Mouse (Mus musculus) hematopoietic stem cell, adult 5-6 weeks (primary cell): Measurements from ENCODE around the gene Itga2b. TPM values are rescaled to one million over a fixed set of nuclear protein-coding genes. Genes with fewer than 3 reads are reported as not detected.

ENCODE experiments used
- ATAC-seq, 2 experiments: fragments of 125-278 bp in 1 of 2; replicated peaks in 1 of 2; 2 replicates each; pipeline ENCODE4 v1.8.0; 2016 to 2017; ENCODE audit warnings: inconsistent platforms in 2 of 2, mild to moderate bottlenecking in 2 of 2, moderate number of reproducible peaks in 2 of 2, low read depth in 1 of 2, moderate TSS enrichment in 1 of 2; ENCODE audit not compliant: low FRiP score in 2 of 2, poor library complexity in 2 of 2, severe bottlenecking in 2 of 2, insufficient read depth in 1 of 2, low TSS enrichment in 1 of 2
- total RNA-seq: library from RNA; stranded (forward); fragments of 172-1452, 232-1000 nt; gene quantifications from 2 replicates; pipeline ENCODE4 v1.2.3, GENCODE M21; 2017

The Itga2b gene
- total RNA-seq, 1 experiment from 2014 or later: 44.3 TPM

- ATAC-seq: no peak
Observed at GRCm38 (mm10) chr11:102465713-102466436, 4.0 kb downstream of the Itga2b start.

- no peak for ATAC-seq
Observed at GRCm38 (mm10) chr11:102464901-102465300, 5.0 kb downstream of the Itga2b start.

- no peak for ATAC-seq
Observed at GRCm38 (mm10) chr11:102461764-102462163, 8.2 kb downstream of the Itga2b start.

- ATAC-seq: no peak
Observed at GRCm38 (mm10) chr11:102460541-102460940, 9.4 kb downstream of the Itga2b start.

- peak; percentile 61 to 77 for ATAC-seq
Observed at GRCm38 (mm10) chr11:102455740-102456396, 14.1 kb downstream of the Itga2b start.

- no peak for ATAC-seq
Observed at GRCm38 (mm10) chr11:102453131-102453530, 16.8 kb downstream of the Itga2b start.

- ATAC-seq: no peak
Observed at GRCm38 (mm10) chr11:102449043-102450008, 20.6 kb downstream of the Itga2b start.

GRCm38 (mm10) chr11:102448327-102448726, 21.6 kb downstream of the Itga2b start:
- no peak for ATAC-seq

- peak; percentile 29 to 54; a peak in 3 of 4 replicates for ATAC-seq
Observed at GRCm38 (mm10) chr11:102447497-102447896, 22.4 kb downstream of the Itga2b start, which contains the start of gene Fam171a2. Fam171a2 (minus strand) TSS chr11:102447682.

- no peak for ATAC-seq
Observed at GRCm38 (mm10) chr11:102446581-102447461, 23.1 kb downstream of the Itga2b start.

- no peak for ATAC-seq
Observed at GRCm38 (mm10) chr11:102445891-102446361, 24.0 kb downstream of the Itga2b start.

GRCm38 (mm10) chr11:102445264-102445890, 24.5 kb downstream of the Itga2b start:
- no peak for ATAC-seq

GRCm38 (mm10) chr11:102444781-102445180, 25.1 kb downstream of the Itga2b start:
- no peak for ATAC-seq

GRCm38 (mm10) chr11:102444321-102444720, 25.6 kb downstream of the Itga2b start:
- no peak for ATAC-seq

GRCm38 (mm10) chr11:102443740-102444139, 26.2 kb downstream of the Itga2b start:
- ATAC-seq: no peak

- ATAC-seq: no peak
Observed at GRCm38 (mm10) chr11:102442089-102442488, 27.8 kb downstream of the Itga2b start.
